Mouse (Mus musculus): ENCODE data around the gene D630039A03Rik.

D630039A03Rik gene

DNA sequence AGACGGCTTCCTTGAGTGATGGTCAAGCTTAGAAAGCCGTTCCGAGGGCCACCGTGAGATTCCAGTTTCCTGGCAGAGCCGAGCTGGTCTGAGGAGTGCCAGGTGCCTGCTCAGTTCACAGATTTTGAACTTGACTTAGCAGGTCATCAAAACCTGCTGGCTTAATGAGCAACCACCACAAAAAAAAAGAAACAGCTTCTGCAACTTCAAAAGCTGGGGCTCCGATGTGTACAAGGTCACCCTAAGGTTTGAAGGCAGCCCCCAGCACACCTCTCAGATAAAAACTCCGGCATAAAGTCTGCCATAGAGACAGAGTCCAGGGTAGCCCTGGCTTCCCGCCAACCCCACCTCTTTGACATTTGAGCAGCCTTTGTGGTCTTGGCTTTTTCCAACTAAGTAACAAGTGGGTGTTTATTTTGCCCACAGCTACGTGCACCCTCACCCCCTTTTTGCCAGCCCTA lies at the start of gene D630039A03Rik:
Gene D630039A03Rik, minus strand, starts transcription at position 97 of the 461 bp plus-strand sequence.
- no peak for DNase-seq (ENCODE audit: low read depth, low spot score)

DNA sequence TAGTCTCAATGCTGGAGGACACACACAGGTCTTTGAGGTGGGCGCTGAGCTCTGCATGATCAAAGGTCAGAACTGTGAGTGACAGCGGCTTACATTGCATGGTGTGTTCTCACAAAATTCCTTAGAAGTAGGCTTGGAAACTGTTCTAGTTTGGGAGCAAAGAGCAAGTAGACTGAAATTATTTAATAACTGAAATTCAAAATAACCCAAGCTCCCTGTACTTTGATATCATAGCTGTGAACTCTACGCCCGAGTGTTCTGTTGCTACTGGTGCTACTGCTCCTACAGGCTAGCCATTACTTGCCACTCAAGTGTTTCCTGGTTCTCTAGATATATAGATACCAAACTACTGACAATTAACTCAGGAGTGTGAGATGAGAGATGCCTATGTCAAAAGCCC lies 49.4 kb upstream of the D630039A03Rik start:
- no peak for DNase-seq (ENCODE audit: low read depth, low spot score)

DNA sequence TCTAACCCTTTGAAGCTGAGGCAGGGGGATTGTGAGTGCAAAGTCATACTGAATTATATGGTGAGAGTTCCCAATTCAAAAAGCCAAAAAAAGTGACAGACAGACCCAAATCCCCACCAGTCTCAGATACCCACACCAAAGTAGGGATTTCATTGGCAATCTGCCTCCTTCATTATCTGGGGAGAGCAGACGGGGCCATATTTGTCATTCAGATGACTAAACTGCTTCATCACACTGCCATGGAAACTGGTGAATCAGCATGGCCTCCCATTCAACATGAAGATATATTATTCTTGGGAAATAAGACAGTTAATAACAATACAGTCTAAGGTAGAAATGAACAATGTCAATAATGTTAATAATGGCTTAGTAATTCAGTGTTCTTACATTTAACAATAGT lies 48.0 kb upstream of the D630039A03Rik start:
- no peak for DNase-seq (ENCODE audit: low read depth, low spot score)

DNA sequence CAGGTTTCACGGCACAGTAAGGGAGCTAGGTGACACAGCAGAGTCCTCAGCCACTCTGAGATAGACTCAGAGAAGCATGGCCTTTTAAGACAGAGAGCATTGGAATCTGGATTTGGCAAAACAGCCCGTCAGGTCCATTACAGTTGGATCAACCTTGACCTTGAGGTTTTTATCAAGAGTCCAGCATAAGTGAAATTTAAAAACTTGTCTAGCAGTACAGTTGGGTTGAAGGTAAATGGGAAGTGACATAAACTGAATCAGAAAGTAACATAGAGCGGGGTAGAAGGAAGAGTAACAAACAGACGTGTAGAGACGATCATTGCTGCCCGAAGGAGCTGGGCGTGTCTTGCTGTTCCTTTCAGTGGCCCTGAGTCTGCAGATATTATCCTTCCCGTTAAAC lies 43.0 kb upstream of the D630039A03Rik start:
- DNase-seq (ENCODE audit: low read depth, low spot score): no peak

DNA sequence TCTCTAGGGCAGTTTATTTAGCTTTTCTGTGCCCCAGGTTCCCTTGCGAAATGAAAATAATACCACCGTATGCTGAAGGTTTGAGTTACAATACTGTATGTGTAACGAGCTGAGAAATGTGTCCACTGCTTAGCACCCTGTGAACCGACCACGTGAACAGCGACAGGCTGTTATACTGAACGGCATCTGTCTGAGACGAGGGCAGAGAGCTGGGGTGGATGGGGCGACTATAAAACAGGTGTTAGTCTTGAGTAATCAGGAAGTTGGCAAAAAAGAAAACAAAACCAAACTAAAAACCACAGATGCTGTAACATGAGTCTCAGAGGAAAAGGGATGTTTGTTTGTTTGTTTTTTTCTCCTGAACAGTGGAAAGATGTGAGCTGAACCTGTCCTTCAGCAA lies 42.0 kb upstream of the D630039A03Rik start:
- DNase-seq (ENCODE audit: low read depth, low spot score): no peak

DNA sequence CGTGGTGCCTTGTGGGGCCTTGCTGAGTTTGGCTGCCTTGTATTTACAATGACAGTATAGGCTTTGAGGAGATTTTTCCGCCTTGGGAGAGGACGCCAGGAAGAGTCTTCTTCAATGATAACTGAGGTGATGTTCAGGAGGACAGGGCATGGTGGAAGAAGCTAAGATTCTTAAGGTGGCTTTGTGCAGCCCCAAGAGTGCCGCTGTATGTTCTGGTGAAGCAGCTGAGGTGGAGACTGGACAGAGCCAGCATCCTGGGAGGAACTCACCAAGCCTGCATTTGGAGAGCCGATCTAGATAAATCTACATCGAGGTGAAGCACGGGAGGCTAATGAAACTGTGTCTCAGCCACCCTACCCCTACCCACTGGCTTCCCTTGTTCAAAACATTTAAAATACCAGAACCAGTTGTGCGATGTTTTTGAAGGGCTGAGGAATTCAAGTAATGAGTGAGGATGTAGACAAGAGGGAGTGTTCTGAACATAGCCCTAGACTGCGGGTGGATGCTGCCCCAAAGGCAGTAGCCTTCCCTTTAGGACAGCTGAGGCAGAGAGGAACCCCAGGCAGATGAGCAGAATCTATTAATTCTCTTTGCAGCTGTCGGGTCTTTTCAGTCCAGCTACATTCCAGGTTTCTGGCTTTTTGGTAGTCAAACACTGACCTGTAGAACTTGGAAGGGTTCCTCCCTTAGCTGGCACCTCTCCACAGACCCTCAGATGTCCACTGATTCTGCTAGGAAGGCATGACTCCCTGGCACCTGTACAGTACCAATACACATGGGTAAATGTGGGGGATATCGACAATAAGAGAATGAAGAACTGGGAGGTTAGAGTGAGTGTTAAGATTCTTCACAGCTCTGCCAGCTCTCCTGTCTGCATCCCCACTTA lies 41.3 kb upstream of the D630039A03Rik start:
- no peak for DNase-seq (ENCODE audit: low read depth, low spot score)

DNA sequence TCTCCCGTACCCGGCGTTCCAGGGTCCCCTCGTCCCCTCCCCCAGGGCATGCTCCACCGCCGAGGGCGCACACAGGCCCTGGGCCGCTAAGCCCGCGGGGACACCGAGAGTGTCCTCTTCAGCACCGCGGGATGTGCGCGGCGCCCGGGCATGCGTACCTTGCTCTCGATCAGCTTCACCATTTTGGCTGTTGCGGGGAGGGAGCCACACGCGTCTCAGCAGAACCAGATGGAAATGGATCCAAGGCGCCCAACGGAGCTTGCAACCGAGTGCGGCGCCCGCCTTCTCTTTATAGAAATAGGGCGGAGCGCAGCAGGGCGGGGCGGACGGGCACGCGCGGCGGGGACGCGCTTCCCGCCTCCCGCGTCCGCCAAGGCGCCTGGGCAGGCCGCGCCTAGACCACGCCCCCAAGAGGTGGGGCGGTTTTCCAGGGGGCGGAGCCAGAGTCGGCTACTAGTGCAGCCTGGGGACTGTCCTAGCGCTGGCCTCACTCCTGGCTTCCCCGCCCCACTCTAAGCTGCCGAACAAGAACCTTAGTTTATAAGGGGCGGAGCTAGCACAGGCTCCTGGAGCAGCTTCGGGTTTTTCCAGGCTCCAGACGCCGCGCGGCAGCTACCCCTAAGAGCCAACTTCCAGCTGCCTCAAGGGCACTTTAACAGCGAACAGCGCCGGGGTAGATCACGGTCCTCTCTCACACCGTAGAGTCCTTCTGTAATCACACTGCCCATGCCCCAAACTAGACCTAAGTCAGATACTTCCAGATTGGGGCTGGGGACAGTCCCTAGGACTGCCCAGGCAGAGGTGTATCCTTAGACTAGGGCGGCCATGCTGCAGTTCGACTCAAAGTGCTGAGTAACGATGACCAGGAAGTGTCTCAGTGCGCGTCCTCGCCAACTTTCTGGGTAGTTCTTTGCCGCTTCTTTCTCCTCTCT lies 40.2 kb upstream of the D630039A03Rik start, which contains the start of gene Txn1:
Gene Txn1, minus strand, starts transcription at position 383 of the 932 bp plus-strand sequence.
- DNase-seq (ENCODE audit: low read depth, low spot score): peak; percentile 95

DNA sequence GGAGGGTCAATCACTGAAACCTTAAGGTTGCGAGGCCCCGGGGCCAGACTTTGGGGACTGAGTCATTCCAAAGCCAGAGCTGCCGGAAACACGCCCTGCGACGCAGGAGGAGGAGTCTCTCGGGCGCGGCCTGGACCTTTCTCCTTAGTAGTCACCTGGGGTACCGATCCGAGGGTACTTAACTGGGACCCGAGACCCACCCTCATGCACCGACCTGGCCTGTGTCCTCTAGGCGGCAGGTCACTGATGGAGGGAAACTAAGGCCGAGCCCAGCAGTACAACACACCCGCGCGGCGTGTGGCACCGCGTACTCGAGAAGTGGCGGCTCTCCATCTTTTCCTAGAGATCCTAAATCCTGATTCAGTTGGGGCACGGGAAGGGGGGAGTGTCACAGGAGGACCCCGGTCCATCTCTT lies 39.5 kb upstream of the D630039A03Rik start:
- no peak for DNase-seq (ENCODE audit: low read depth, low spot score)

DNA sequence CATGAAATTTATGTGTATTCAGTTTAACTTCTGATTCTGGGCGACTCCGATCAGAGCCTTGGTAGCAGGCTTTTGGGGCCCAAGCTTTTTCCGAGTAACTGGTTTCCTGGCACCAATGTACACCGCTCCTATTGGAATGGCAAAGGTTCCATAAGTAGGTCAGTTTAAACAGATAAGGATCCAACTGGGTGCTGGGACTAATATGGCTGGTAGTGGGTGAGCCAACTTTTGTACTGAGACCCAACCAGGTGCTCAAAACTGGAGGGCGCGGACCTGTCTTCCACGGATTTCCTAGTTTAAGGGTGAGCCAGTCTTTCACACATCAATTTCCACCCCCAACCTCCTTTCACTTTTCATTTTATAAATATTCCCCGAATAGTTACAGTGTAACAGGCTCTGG lies 38.9 kb upstream of the D630039A03Rik start:
- DNase-seq (ENCODE audit: low read depth, low spot score): no peak

DNA sequence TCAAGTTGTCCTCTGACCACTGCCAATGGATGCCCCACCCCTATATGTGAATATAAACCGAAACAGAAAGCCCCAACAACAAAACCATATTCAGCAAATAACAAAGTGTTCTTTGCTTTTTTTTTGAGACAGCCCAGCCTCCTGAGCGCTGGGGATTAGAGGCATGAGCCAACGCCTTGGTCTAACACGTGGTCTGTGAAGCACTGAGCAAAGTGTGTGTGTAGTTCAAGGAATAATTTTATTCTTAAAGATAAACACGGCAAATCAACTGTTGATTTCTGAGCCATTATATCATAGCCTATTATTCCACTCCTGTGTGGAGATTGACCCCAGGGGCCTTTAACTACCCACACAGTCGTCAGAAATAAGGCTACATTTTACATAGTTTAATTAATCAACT lies 38.5 kb upstream of the D630039A03Rik start:
- no peak for DNase-seq (ENCODE audit: low read depth, low spot score)

DNA sequence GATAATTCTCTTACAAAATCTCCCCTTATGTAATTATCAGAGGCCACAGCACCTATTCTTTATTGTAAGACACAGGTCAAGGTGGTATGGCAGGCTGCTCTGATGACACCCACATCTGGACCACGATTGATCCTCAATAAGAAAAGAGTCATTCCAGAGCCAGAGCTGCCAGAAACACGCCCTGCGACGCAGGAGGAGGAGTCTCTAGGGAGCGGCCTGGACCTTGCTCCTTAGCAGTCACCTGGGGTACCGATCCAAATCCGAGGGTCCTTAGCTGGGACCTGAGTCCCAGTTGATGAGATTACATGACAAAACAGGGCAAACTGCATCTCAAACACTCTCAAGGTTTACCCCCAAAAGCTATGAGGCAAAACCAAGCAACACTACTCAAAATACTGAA lies 37.7 kb upstream of the D630039A03Rik start:
- no peak for DNase-seq (ENCODE audit: low read depth, low spot score)

DNA sequence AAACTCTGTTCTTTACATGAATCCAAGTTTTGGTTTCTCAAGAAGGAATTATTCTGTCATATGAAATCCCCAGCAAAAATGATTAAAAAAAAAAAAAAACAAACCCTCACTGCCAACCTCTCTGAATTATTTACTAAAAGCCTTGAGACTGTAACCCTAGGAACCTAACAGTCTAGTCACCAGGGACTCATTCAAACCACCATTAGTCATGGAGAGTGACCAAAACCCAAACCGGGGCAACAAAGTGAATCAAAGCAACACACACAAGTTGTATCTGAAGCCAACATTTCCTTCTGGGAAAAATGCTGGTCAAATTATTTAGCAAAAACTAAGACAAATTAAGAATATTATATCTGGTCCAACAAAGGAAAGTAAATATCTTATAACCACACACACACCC lies 36.8 kb upstream of the D630039A03Rik start:
- no peak for DNase-seq (ENCODE audit: low read depth, low spot score)

DNA sequence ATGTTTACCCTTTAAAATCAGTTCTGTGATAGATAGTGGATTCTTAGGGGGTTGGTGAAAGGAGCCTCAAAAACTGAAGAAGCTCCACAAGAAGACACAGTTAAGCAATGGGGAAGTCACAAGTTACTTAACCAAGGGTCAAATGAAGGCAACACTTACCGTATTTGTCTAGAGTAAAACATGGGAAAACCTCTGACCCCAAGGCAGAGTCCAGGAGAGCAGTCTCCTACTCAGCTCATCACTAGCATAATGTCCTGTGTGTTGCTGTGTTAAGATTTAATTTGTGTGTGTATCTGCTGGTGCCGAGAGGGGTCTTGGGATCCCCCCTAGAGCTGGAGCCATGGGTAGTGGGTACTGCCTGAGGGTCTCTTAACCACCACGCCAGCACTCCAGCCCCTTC lies 36.3 kb upstream of the D630039A03Rik start:
- DNase-seq (ENCODE audit: low read depth, low spot score): no peak

DNA sequence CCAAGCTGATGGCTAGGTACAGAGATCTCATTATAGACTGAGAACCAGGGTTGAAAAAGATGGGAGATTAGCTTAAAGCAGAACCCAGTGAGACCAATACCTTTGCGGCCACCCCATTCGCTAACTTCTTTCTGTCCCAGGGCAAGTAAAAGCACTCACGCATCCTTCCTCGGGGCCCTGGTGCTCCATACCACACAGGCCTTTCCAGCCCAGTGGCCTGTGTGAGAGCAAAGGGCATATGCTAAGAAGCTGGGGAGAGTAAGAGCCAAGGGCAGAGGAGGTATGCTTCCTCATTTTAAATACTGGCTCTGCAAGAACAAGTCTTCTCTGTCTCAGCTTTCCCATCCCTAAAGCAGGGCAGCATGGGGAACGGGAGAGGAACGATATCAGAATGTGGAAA lies 33.8 kb upstream of the D630039A03Rik start:
- DNase-seq (ENCODE audit: low read depth, low spot score): no peak

DNA sequence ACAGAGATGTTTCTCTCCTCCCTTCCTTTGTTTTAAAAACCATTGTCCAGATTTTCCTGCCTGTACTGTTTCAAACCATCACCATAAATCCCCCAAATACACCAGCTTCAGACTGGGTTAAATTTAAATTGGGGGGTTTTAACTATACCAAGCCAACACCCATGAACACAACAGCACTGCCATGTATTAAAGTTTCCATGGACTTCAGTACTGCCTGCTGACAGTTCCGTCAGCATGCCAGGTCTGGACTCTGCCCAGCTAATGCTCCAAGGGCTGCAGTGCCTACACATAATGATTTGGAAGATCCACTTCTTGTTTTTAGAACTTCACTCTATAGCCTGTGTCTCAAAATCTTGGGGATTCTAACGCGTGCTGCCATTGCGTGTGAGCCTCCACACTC lies 31.4 kb upstream of the D630039A03Rik start:
- no peak for DNase-seq (ENCODE audit: low read depth, low spot score)

DNA sequence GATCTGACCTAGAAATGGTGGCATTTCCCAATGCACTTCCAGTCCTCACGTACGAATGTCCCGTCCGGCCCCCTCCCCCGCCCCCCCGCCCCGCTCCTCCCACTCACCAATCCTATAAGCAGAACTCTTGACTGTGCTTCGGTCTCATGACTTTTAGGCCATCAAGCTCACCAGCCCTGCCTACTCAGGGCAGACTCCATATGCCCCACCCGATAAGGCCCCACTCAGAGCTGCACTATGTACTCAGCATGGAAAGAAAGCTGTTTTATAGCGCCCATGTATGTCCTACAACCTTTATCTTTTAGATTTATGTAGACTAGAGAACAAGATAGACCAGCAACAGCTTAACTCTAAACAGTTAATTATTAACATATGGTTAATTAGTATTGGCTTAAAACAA lies 30.9 kb upstream of the D630039A03Rik start:
- no peak for DNase-seq (ENCODE audit: low read depth, low spot score)

DNA sequence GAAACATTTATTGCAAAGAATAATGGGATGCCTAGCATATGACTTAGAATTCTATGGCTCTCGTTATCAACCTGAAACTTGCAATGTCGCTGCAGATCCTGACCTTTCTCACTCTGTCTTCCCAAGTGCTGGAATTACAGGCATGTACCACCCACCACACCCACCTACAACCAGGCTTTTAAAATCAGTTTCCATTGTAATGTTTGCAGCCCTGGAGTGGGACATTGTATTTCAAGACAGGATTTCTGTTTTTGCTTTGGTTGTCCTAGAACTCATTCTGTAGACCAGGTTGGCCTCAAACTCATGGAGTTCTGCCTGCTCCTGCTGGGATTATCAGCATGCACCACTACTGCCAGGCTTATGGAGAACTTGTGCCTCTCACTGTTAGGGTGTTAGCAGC lies 26.8 kb upstream of the D630039A03Rik start:
- no peak for DNase-seq (ENCODE audit: low read depth, low spot score)

DNA sequence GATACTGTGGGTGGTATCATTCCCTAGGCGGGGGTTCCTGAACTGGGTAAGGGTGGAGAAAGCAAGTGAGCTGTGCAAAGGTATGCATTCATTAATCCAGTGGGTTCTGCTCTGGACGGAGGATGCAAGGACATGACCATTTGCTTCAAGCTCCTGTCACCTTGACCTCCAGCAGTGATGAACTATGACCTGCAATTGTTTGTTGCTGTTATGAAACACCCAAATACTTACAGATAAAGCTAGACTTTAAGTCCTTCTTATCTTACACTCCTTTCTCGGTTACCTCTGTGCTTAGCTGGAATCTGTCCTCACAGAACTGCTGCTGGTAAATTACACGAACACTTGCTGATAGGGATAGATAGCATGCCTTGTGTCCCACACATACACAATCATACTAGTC lies 24.5 kb upstream of the D630039A03Rik start:
- no peak for DNase-seq (ENCODE audit: low read depth, low spot score)

DNA sequence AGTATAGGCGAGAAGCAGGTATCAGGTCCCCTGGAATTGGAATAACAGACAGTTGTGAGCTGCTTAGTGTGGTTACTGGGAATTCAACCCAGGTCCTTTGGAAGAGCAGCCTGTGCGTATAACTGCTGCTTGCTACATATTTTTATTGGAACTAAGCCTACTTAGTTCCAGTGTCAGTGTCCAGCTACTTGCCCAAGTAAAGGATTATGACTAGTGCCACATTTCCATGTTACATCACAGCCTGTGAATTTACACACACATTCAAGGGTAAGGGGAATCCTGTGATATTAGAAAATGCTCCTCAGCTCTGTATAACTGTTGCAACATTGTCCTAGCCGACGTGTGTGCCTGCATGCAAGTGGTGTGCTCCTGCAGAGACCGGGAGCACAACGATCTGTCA lies 21.2 kb upstream of the D630039A03Rik start:
- DNase-seq (ENCODE audit: low read depth, low spot score): no peak

DNA sequence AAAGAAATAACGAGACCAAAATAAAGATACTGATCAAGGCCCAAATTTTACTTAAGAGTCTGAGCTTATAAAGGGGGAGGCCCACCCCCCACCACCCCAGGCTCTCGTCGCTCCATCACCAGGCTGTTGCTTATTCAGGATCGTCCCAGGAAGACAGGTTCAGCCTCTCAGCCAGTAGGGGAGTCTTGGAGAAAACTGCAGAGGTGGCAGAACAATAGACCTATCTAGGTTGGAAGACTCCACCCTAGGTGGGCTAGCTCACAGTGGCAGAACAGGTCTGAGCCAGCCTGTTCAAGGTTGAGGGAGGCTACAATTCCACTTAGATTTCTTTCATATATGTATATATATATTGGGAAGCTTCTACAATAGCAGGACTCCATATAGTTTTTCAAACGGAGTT lies 18.1 kb upstream of the D630039A03Rik start:
- DNase-seq (ENCODE audit: low read depth, low spot score): no peak

DNA sequence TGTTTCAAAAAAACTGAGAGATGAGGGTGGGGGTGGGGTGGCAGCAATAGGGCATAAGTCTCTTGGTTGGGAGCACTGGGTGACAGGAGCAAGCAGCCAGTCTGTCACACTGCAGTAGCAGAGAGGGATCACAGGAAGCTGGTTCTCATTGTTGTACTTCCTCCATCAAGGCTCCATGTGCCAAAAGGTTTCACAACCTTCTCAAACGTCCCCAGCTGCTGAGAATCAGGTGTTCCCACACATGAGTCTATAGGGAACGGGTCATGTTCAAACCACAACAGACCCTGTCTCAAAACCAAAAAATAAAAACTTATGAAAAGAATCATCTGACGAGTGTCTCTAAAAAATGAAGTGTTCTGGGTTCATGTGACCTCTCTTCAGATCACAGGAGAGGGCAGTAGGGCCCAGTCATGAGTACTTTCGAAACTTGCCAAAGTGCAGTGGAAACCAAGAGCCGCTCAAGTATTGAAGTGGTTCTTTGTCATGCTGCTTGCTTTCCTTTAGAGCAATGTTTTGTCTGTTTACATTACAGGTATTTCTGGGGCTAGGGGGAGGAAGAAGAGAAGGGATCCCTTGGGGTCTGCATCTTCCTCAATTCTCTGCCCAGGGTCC lies 14.6 kb upstream of the D630039A03Rik start:
- no peak for DNase-seq (ENCODE audit: low read depth, low spot score)
